Mouse (Mus musculus): ENCODE data around the gene Gtpbp3.

Gene Gtpbp3

GRCm38 (mm10) chr8:71487691-71488445, at the start of gene Gtpbp3:
Gene Gtpbp3 (plus strand): TSS chr8:71488103.
- ChIA-PET POLR2A (interaction anchor here in 3 of 4 experiments (0.5 to 4.4 kb wide), 15 partner anchors 10 to 591 kb away, joined by 3 to 25 read pairs (median 5); partner anchors contain the start of genes Dda1 (in 2 of the 3), Mrpl34 (in 2 of the 3), Abhd8 (in 1 of the 3) and Ankle1 (in 1 of the 3)), CTCF (interaction anchor here in 3 of 4 experiments (0.8 to 2.5 kb wide), 5 partner anchors 10 to 102 kb away, joined by 3 to 6 read pairs (median 3); partner anchors contain the start of gene Mrpl34 (in 1 of the 3))

- POLR2A ChIA-PET: interaction anchor here in 2 of 4 experiments (0.7 to 1.6 kb wide), 9 partner anchors 11 to 115 kb away, joined by 3 to 7 read pairs (median 4); partner anchors contain the start of genes Abhd8 (in 1 of the 2) and Mrpl34 (in 1 of the 2)
- CTCF ChIA-PET: interaction anchor here (0.6 to 1.6 kb wide), 44 partner anchors 12 to 743 kb away, joined by 3 to 12 read pairs (median 4); partner anchors contain the start of genes Mrpl34 (in 2 of the 4), Ankle1 (in 1 of the 4), Bst2 (in 1 of the 4) and Gm3336 (in 1 of the 4)
These were observed 46.5 kb upstream of the Gtpbp3 start for GRCm38 (mm10) chr8:71441404-71441803.

DNA sequence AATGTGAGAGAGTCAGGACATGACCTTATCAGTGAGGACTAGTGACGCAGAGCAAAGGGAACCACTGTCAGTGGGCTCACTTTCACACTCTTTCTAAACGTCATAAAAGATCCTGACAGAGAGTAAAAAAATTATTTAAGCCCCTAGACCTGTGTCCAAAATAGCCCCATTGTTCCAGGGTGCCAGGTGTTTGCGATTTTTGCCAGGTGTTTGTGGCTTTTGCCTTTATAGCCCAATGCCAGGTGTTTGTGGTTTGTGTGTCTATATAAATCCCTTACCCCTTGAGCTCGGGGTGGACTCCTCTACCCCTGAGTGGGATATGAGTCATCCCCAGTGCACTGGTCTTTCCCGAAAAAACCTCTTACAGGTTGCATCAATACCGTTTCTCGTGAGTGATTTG, 42.8 kb upstream of the Gtpbp3 start:
- ChIA-PET POLR2A (interaction anchor here in 2 of 4 experiments (0.5 to 0.9 kb wide), 2 partner anchors 25 to 564 kb away, joined by 3 to 4 read pairs; no protein-coding TSS in a partner anchor), CTCF (interaction anchor here in 2 of 4 experiments (0.6 to 1.6 kb wide), 2 partner anchors 54 to 74 kb away, joined by 4 to 5 read pairs; no protein-coding TSS in a partner anchor)

- ChIA-PET CTCF (interaction anchor here in 1 of 4 experiments (0.7 kb wide), 1 partner anchor 13 kb away, joined by 3 read pairs; the partner anchor contains the start of gene Abhd8), POLR2A (interaction anchor here in 2 of 4 experiments (0.6 to 1.9 kb wide), 5 partner anchors 10 to 152 kb away, joined by 3 to 6 read pairs (median 3); partner anchors contain the start of gene Mrpl34 (in 1 of the 2))
These were observed 36.6 kb upstream of the Gtpbp3 start for GRCm38 (mm10) chr8:71451337-71451736.

DNA sequence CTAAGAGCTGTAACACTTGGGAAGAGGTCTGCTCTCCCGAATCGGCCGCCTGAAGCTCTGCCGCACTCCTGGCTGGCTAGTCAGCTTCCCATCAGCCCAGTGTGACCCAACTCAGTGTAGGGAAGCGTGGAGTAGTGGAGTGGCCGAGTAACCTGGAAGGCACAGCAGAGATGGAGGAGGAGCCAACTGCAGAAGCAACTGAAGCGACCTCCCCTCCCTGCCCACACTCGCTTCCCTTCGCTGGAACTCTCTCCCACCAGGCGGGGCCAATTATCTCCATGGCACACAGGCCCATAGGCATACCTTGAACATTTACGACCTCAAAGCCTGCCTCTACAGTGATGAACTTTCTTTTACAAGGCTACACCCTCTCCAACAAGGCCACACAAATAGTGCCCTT, 36.1 kb upstream of the Gtpbp3 start:
- ChIA-PET CTCF (no interaction called here), POLR2A (interaction anchor here in 2 of 4 experiments (0.9 to 1.9 kb wide), 4 partner anchors 10 to 151 kb away, joined by 3 to 6 read pairs (median 4); partner anchors contain the start of gene Mrpl34 (in 1 of the 2))

GRCm38 (mm10) chr8:71452669-71453068, 35.2 kb upstream of the Gtpbp3 start:
- CTCF ChIA-PET: interaction anchor here in 1 of 4 experiments (1.3 kb wide), 1 partner anchor 11 kb away, joined by 3 read pairs; no protein-coding TSS in a partner anchor
- POLR2A ChIA-PET: interaction anchor here in 1 of 4 experiments (1.4 to 1.9 kb wide), 2 partner anchors 11 to 12 kb away, joined by 5 to 6 read pairs; partner anchors contain the start of gene Mrpl34

DNA sequence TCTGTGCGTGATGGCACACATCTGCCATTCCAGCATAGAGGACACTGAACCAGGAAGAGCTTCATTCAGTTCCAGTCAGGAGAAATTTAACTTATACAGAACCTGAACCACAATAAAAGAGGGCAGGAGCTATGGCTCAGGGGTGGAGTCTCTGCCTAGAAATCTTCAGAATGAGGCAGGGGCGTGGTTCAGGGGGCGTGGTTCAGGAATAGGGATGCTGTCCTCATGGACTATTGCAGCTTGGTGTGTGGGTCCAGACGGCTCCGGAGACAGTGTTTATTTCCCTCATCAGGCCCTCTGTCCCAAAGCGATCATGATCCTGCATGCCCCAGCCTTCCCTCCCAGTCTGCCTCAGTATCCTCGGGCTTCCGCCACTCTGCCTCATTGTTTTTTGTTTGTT, 33.2 kb upstream of the Gtpbp3 start:
- ChIA-PET POLR2A (interaction anchor here in 2 of 4 experiments (0.6 to 1.0 kb wide), 2 partner anchors 68 to 115 kb away, joined by 3 to 4 read pairs; no protein-coding TSS in a partner anchor), CTCF (interaction anchor here in 1 of 4 experiments (0.7 kb wide), 1 partner anchor 15 kb away, joined by 3 read pairs; no protein-coding TSS in a partner anchor)

GRCm38 (mm10) chr8:71456906-71457305, 31.0 kb upstream of the Gtpbp3 start:
- POLR2A ChIA-PET: interaction anchor here in 3 of 4 experiments (0.5 to 1.5 kb wide), 5 partner anchors 11 to 80 kb away, joined by 3 to 7 read pairs (median 3); partner anchors contain the start of gene Dda1 (in 1 of the 3)
- CTCF ChIA-PET: interaction anchor here in 2 of 4 experiments (1.0 to 2.9 kb wide), 4 partner anchors 15 to 85 kb away, joined by 3 to 11 read pairs (median 4); no protein-coding TSS in a partner anchor

DNA sequence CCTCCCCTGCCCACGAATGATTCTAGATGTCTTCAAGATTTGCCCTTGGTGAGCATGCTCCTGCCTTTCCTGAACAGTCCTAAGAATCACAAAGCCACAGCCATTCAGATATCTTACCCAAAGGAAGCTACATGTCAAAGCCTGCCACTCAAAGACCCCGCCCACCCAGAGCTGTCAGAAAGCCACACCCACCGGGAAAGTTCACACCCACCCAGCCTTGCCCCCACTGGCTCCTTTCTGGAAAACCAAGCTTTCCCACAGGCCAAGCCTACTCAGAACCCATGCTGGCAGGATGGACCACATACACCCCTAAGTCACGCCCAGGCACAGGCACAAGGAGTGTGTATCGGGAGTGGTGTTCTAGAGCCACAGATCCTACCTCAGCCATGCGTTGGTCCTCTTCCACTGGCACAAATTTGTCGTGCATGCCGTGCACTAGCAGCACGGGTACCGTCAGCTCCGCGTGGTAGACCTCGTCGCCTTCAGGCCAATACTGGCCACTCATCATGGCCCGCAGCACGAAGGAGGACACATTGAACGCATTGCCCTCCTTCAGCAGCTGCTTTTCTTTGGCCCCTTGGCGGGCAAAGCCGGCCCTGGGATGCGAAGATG, 30.1 kb upstream of the Gtpbp3 start:
- ChIA-PET POLR2A (interaction anchor here in 3 of 4 experiments (0.6 to 1.5 kb wide), 9 partner anchors 10 to 172 kb away, joined by 3 to 7 read pairs (median 3); partner anchors contain the start of gene Tmem221 (in 1 of the 3)), CTCF (interaction anchor here (0.5 to 2.9 kb wide), 7 partner anchors 16 to 88 kb away, joined by 3 to 11 read pairs (median 3); no protein-coding TSS in a partner anchor)

DNA sequence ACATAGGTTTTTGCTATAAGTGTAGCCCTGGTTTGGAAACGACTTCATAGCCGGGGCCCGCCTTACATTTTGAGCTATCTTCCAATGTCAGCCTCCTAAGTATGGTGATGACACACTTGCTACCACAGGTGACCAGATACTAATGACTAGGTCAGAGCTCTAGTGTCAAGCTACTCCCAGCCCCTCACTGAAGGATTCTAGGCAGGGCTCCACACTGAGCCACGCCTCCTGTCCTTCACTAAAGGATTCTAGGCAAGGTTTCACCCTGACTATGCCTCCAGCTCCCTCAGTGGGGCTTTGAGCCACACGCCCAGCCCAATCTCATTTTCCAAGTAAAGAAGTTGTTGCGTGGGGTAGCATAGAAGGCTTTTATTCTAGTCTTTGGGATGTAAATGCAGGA, 27.2 kb upstream of the Gtpbp3 start:
- ChIA-PET CTCF (interaction anchor here (0.5 to 2.2 kb wide), 10 partner anchors 13 to 461 kb away, joined by 3 to 8 read pairs (median 3); no protein-coding TSS in a partner anchor), POLR2A (interaction anchor here (0.6 to 1.8 kb wide), 21 partner anchors 9 to 1199 kb away, joined by 3 to 7 read pairs (median 4); partner anchors contain the start of genes Ankle1 (in 1 of the 4), Mpv17l2 (in 1 of the 4) and Tmem221 (in 1 of the 4))

DNA sequence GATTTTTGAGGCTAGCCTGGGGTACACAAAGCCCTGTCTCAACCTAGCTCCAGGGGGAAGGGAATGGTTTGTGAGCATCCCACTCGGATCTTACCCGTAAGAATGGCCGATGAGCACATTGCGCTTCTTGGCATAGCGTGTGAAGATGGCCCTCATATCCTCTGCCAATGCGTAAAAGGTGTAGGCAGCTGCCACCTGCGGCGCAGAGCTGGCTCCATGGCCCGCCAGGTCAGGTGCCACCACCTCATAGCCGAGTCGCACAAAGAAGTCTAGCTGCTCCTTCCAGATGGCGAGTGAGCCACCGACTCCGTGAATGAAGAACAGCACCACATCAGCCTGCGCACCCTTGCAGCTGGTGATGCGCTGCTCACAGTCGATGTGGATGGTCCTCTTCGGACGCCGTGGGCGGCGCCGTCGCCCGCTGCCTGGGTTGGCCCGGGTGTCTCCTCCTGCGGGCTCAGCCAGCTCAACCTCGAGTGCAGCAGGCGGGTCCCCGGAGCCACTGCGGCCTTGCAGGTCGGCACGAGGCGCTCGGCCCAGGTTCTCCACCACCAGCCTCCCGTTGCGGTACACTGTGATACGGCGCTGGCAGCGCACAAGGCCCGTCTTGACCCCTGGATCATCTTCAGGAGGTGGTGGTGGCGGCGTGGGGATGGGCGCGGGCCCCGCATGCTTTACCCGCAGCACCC, 26.6 kb upstream of the Gtpbp3 start:
- ChIA-PET CTCF (interaction anchor here (0.5 to 2.2 kb wide), 12 partner anchors 12 to 598 kb away, joined by 3 to 8 read pairs (median 3); partner anchors contain the start of gene Kcnn1 (in 1 of the 4)), POLR2A (interaction anchor here in 3 of 4 experiments (0.6 to 1.8 kb wide), 21 partner anchors 9 to 1198 kb away, joined by 3 to 5 read pairs (median 3); partner anchors contain the start of genes Ankle1 (in 2 of the 3), Mpv17l2 (in 1 of the 3) and Tmem221 (in 1 of the 3))

DNA sequence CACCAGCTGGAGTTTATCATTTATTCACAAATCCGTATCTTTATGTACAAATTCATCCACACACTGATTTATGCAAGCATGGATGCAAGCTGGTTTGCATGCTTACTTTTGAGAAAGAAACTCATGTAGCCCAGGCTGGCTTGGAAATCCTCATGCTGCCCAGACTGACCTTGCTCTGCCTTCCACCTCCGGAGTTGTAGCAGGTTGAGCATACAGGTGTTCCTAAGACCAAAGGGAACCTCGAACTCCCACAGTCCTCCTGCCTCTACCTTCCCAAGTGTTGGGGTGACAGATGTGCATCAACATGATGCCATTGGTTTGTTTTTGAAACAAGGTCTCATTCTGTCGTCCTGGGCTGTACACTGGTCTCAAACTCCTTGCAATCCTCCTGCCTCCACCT, 25.7 kb upstream of the Gtpbp3 start:
- ChIA-PET CTCF (no interaction called here), POLR2A (interaction anchor here in 2 of 4 experiments (0.6 to 1.5 kb wide), 7 partner anchors 22 to 565 kb away, joined by 3 to 4 read pairs (median 3); partner anchors contain the start of gene Ankle1 (in 1 of the 2))

- CTCF ChIA-PET: interaction anchor here in 2 of 4 experiments (0.6 to 2.8 kb wide), 3 partner anchors 15 to 67 kb away, joined by 4 to 16 read pairs (median 7); no protein-coding TSS in a partner anchor
- POLR2A ChIA-PET: interaction anchor here in 3 of 4 experiments (0.6 to 3.2 kb wide), 13 partner anchors 21 to 623 kb away, joined by 3 to 14 read pairs (median 3); partner anchors contain the start of genes Ano8 (in 1 of the 3), Arrdc2 (in 1 of the 3), Ccdc194 (in 1 of the 3) and Gtpbp3 (in 1 of the 3)
These were observed 25.1 kb upstream of the Gtpbp3 start for GRCm38 (mm10) chr8:71462786-71463185.

DNA sequence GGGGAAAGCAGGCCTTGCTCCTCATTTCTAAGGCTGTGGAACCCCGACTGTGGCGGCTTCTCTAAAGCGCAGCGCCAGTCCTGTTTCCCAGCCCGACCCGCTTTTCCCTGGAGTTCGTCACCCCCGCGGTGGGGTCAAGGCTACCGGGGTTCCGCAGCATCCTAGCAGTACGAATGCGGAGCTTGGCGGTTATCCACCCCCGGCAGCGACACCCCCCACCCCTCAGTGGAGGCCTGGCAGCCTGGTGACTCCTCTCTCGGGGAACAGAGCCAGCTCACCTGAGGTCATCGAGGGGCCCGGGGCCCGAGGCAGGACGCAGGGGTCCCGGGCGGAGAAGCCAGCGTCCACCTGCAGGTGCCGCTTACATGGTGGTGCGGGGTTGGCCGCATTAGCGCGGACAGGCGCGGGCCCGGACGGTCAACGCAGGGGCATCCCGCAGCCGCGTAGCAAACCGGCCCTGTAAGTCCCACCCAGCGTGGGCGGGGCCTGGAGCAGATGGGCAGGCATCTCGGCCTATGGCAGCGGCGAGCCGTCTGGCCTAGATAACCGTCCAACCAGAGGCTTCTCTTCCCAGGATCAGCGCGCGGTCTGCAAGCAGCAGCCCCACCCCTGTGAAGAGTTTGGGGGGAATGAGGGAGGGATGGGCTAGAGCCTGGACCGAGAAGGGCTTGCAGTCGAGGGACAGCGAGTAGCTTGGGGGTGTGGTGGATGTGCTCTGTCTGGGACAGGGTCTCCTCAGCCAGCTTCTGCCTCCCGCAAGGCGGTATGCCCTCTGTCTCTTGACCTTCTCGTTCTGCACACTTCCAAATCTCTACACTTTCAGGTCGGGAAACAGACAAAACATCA, 24.5 kb upstream of the Gtpbp3 start, which contains the start of gene Abhd8:
Abhd8 (minus strand) TSS at position 468 of the 846 bp plus-strand sequence.
- ChIA-PET POLR2A (interaction anchor here (0.7 to 3.2 kb wide), 26 partner anchors 14 to 643 kb away, joined by 3 to 18 read pairs (median 4); partner anchors contain the start of genes Gtpbp3 (in 2 of the 4), Rpl18a (in 2 of the 4), Ankle1 (in 1 of the 4) and Ano8 (in 1 of the 4)), CTCF (interaction anchor here in 2 of 4 experiments (0.6 to 2.8 kb wide), 14 partner anchors 12 to 567 kb away, joined by 3 to 16 read pairs (median 5); partner anchors contain the start of genes Rpl18a (in 1 of the 2), Slc27a1 (in 1 of the 2) and Tmem221 (in 1 of the 2))

Data from embryonic stem cell, embryonic (primary cell).